Mouse (Mus musculus): Measurements from ENCODE around the gene Prpf19.

GRCm38 (mm10) chr19:10921058-10921457, 26.0 kb downstream of the Prpf19 start:
- no peak for TF ChIP-seq CTCF (IDR thresholded peaks at IDR 0.05; ENCODE audit: low read depth)
- TF ChIP-seq EP300 (IDR thresholded peaks at IDR 0.05; ENCODE audit: low read depth) = no peak
